Mouse (Mus musculus): ENCODE measurements around the gene Gcgr.

Gene Gcgr

DNA sequence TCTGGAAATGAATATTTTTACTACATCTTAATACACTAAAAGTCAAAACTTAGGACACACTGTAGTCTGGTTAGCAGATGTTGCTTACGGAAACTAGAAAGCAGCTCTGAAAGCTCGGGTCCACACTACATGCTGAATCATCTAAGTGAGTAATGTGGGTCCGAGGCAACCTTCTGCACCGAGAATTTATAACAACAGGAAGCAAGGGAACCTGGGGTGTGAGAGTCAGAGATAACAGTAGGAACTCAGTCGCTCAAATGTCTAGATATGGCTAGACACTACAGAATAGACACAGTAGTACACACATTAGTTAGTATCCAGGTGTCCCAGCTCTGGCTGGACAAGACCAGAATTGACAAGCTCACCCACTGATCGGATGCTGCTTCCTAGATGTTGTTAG, 58.0 kb downstream of the Gcgr start:
- no peak for DNase-seq (ENCODE audit: low spot score in 2 of 2)
